Mouse (Mus musculus) C2C12 (cell line): Measurements from ENCODE around the gene Ccdc151. TPM values are rescaled to one million over a fixed set of nuclear protein-coding genes. Genes with fewer than 3 reads are reported as not detected.
A peak's percentile ranks its signal among the peaks of the same experiment; 100 is the strongest.

Experiments used
- H3K27me3 ChIP-seq: one replicate; pipeline ENCODE4 v1.6.1; 2011; ENCODE audit not compliant: control insufficient read depth, insufficient read depth, insufficient read length
- H3K36me3 ChIP-seq: one replicate; pipeline ENCODE4 v1.6.1; 2011; ENCODE audit not compliant: control insufficient read depth, insufficient read depth
- H3K4me3 ChIP-seq: one replicate; pipeline ENCODE4 v1.5.1; 2011; ENCODE audit warnings: mild to moderate bottlenecking, control low read depth; ENCODE audit not compliant: poor library complexity, insufficient read depth, severe bottlenecking
- H3K79me2 ChIP-seq: one replicate; pipeline ENCODE4 v1.6.1; 2011; ENCODE audit not compliant: control insufficient read depth, insufficient read depth
- H3K79me3 ChIP-seq: one replicate; pipeline ENCODE4 v1.6.1; 2011; ENCODE audit warnings: low read depth, control low read depth
- H3ac ChIP-seq: one replicate; pipeline ENCODE3; 2011; ENCODE audit warnings: low read depth; ENCODE audit not compliant: control insufficient read depth, insufficient read length
- CEBPB ChIP-seq: IDR thresholded peaks from one replicate; pipeline ENCODE4 v1.6.1; 2011; ENCODE audit warnings: low read depth, mild to moderate bottlenecking, control low read depth, moderate library complexity
- CTCF ChIP-seq: IDR thresholded peaks from one replicate; pipeline ENCODE4 v1.5.1; 2011; ENCODE audit not compliant: control insufficient read depth, insufficient read depth, insufficient read length
- FOSL1 ChIP-seq: IDR thresholded peaks from one replicate; pipeline ENCODE4 v1.8.0; 2011; ENCODE audit warnings: mild to moderate bottlenecking, low read length; ENCODE audit not compliant: poor library complexity, insufficient read depth, severe bottlenecking
- MAX ChIP-seq: IDR thresholded peaks from one replicate; pipeline ENCODE4 v1.6.1; 2011; ENCODE audit warnings: mild to moderate bottlenecking, control low read depth
- MYOD1 ChIP-seq: IDR thresholded peaks from one replicate; pipeline ENCODE4 v1.6.1; 2011; ENCODE audit warnings: low read depth; ENCODE audit not compliant: control insufficient read depth, insufficient read length
- MYOG ChIP-seq: IDR thresholded peaks from one replicate; pipeline ENCODE4 v1.6.1; 2011; ENCODE audit not compliant: control insufficient read depth, insufficient read length; ENCODE audit errors: extremely low read depth
- USF1 ChIP-seq: IDR thresholded peaks from one replicate; pipeline ENCODE4 v1.6.1; 2011; ENCODE audit warnings: low read depth, mild to moderate bottlenecking, control low read depth, moderate library complexity
- polyA plus RNA-seq: library from polyadenylated mRNA; unstranded; fragments of >200 nt; fragmentation: generic; extraction: Trizol; gene quantifications from one replicate; pipeline ENCODE4 v1.2.1, GENCODE M21; 2012; ENCODE audit warnings: missing spikeins

The Ccdc151 gene
- polyA plus RNA-seq, 1 experiment, result 0.21 TPM

DNA sequence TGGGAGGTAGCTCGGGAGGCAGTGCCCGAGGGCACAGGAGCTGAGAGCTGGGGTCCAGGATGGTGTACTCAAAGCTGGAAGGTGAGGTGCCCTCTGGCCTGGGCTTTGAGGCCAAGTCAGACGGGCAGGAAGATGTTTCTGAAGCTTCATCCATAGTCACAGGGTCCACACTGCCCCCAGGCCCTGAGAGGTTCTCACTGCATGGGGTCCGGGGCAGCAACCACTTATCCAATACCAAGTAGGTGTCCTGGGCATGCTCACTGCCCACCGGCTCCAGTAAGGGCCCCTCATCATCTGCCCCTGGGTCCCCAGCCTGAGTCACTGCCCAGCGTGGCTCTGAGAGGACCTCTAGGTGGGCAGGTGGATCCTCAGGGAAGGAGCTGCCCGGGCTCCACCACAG, 43.2 kb downstream of the Ccdc151 start:
- no peaks in the 10 kb centered on the region for H3K79me3 ChIP-seq
- no peak for TF ChIP-seq FOSL1
- no peak for TF ChIP-seq CEBPB
- no peak for TF ChIP-seq MYOG
- TF ChIP-seq MAX, result no peak
- no peak for TF ChIP-seq MYOD1
- TF ChIP-seq CTCF, result no peak
- TF ChIP-seq USF1, result no peak
- no peaks in the 10 kb centered on the region for H3K27me3 ChIP-seq
- no peaks in the 10 kb centered on the region for H3K36me3 ChIP-seq
- no peak overlapping the region for H3ac ChIP-seq
- H3K4me3 ChIP-seq, result no peak overlapping the region
- H3K79me2 ChIP-seq, result no peaks in the 10 kb centered on the region

- no peak for TF ChIP-seq MAX
- TF ChIP-seq USF1, result no peak
- TF ChIP-seq MYOD1, result no peak
- TF ChIP-seq MYOG, result no peak
- H3K4me3 ChIP-seq, result no peak overlapping the region
- no peaks in the 10 kb centered on the region for H3K27me3 ChIP-seq
These were observed 44.1 kb downstream of the Ccdc151 start for GRCm38 (mm10) chr9:21958372-21958771.

DNA sequence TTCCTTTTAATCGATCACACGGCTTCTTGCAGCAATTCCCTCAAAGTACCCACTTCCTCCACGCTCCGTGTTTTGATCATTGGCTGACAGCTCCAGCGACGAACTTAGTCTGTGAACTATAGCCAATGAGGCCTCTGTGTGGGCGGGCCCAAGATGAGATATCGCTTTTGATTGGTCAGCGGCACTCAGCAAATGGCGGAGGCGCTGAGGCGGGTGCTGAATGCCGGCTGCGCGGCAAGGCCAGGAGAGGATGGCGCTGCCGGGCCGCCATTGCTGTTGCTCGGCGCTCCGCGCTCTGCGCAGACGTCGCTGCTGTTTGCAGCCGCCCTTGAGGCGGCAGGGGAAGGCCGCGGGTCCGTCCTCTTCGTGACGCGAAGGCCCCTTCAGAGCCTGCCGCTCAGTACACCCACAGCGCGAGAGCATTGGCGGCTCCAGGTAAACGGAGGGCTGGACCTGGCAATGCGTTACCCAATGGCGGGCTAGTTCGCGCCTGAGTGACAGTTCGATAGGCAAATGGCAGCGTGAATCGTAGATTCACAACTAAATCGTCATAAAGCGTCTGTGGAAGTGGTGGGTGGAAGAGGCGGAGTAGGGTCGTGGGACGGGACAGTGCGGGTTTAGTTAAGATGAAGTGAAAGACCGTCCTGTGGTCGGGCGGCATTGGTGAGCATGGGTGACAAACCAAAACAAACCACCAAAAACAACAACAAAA, 46.7 kb downstream of the Ccdc151 start, which contains the start of gene Swsap1:
Swsap1 (plus strand) TSS at position 186 of the 712 bp plus-strand sequence.
- no peaks in the 10 kb centered on the region for H3K79me3 ChIP-seq
- TF ChIP-seq MAX (peak; percentile 24), MYOG (no peak)
- H3K79me2 ChIP-seq, result no peaks in the 10 kb centered on the region
- no peaks in the 10 kb centered on the region for H3K36me3 ChIP-seq
- peak within 1 kb of the TSS; percentile 77 for H3ac ChIP-seq
- no peaks in the 10 kb centered on the region for H3K27me3 ChIP-seq
- peak within 1 kb of the TSS; percentile 44 for H3K4me3 ChIP-seq

More at GRCm38 (mm10) chr9:21958372-21958771, 44.1 kb downstream of the Ccdc151 start:
- Histone ChIP-seq H3K36me3 (no peaks in the 10 kb centered on the region), H3K79me3 (no peaks in the 10 kb centered on the region), H3ac (no peak overlapping the region), H3K79me2 (no peaks in the 10 kb centered on the region)

- H3ac ChIP-seq, result peak overlapping the region; percentile 77
- no peaks in the 10 kb centered on the region for H3K79me2 ChIP-seq
- TF ChIP-seq MYOD1 (no peak), CTCF (peak; percentile 61), FOSL1 (no peak), USF1 (peak; percentile 57), MAX (peak; percentile 89), CEBPB (no peak), MYOG (no peak)
- no peaks in the 10 kb centered on the region for H3K36me3 ChIP-seq
- H3K79me3 ChIP-seq, result no peaks in the 10 kb centered on the region
- H3K27me3 ChIP-seq, result no peaks in the 10 kb centered on the region
- H3K4me3 ChIP-seq, result peak overlapping the region; percentile 44
These were observed 47.2 kb downstream of the Ccdc151 start for GRCm38 (mm10) chr9:21955225-21955569.

DNA sequence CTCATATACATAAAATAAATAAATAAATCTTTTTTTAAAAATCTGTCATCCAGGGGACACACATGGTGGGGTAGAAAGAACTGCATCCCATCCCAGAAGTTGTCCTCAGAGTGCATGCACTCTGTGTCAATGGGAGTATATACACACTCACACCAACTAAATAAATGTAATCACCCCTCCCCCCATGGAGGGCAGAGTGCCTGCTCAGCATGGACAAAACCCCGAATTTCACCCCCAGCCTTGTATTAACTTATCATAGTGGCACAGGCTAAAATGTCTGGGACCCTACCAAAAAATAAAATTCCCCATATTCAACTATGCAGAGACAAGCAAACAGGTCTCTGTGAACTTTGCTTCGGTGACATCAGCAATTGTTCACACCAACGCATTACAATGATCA, 47.8 kb downstream of the Ccdc151 start:
- H3K79me2 ChIP-seq, result no peaks in the 10 kb centered on the region
- H3K36me3 ChIP-seq, result no peaks in the 10 kb centered on the region
- H3ac ChIP-seq, result no peak overlapping the region
- no peak for TF ChIP-seq MAX
- TF ChIP-seq CTCF, result no peak
- no peak for TF ChIP-seq USF1
- no peak for TF ChIP-seq FOSL1
- no peak for TF ChIP-seq MYOD1
- TF ChIP-seq MYOG, result no peak
- TF ChIP-seq CEBPB, result no peak
- H3K27me3 ChIP-seq, result no peaks in the 10 kb centered on the region
- H3K79me3 ChIP-seq, result no peaks in the 10 kb centered on the region
- no peak overlapping the region for H3K4me3 ChIP-seq

DNA sequence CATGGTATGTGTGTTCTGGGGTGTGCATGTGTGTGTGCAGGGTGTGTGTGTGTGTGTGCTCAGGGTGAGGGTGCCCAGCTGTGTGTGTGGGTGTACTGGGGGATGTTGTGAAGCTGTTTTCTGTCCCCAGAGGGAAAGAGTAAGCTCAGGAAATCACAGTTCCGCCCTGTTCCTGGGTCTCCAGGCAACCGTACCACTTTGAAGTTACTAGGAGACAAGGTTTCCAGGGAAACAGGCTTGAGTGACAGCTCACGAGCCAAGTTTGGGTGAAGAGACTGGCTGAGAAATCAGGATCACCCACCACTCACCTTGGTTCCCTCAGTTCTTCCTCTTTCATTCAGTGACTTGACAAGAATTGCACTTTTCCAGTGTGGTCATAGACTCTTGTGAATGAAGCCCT, 48.8 kb downstream of the Ccdc151 start:
- TF ChIP-seq CEBPB (no peak), MYOD1 (no peak), CTCF (no peak), FOSL1 (no peak), MYOG (no peak), MAX (no peak), USF1 (no peak)
- Histone ChIP-seq H3K27me3 (no peaks in the 10 kb centered on the region), H3K4me3 (no peak overlapping the region), H3K79me2 (no peaks in the 10 kb centered on the region), H3K79me3 (no peaks in the 10 kb centered on the region), H3K36me3 (no peaks in the 10 kb centered on the region), H3ac (no peak overlapping the region)
